Mouse (Mus musculus) heart, embryonic 14.5 days (tissue): ENCODE data around the gene Narfl. TPM values are rescaled to one million over a fixed set of nuclear protein-coding genes. Genes with fewer than 3 reads are reported as not detected.

Experiments
- ATAC-seq: fragments of 200-750 bp; cut with Nextera tagmentation; 2 replicates; pipeline ENCODE4 v1.8.0; 2017; ENCODE audit warnings: low read depth, moderate TSS enrichment; ENCODE audit not compliant: insufficient number of reproducible peaks, insufficient read depth, low FRiP score
- H3K27ac ChIP-seq, 2 experiments: fragments of 200-500 bp in 1 of 2; fragments of 300-500 bp in 1 of 2; sonication (generic) in 1 of 2; replicated peaks in 1 of 2; 2 replicates each; pipeline ENCODE4 v1.5.1; 2012 to 2014; ENCODE audit warnings: low read depth in 2 of 2, low read length in 2 of 2, control low read depth in 1 of 2, mild to moderate bottlenecking in 1 of 2, mixed read lengths in 1 of 2; ENCODE audit not compliant: control insufficient read depth in 1 of 2, insufficient read depth in 1 of 2
- H3K27me3 ChIP-seq: fragments of 300-500 bp; sonication (generic); 2 replicates; pipeline ENCODE4 v1.6.1; 2014; ENCODE audit warnings: mild to moderate bottlenecking, low read length, control low read depth; ENCODE audit not compliant: control insufficient read depth, insufficient read depth
- H3K36me3 ChIP-seq: fragments of 300-500 bp; sonication (generic); 2 replicates; pipeline ENCODE4 v1.6.1; 2014; ENCODE audit warnings: mild to moderate bottlenecking, control low read depth, low read length, mixed read lengths; ENCODE audit not compliant: control insufficient read depth, insufficient read depth
- H3K4me1 ChIP-seq, 2 experiments: fragments of 200-500 bp in 1 of 2; fragments of 300-500 bp in 1 of 2; sonication (generic) in 1 of 2; 2 replicates each; pipeline ENCODE4 v1.6.1; 2012 to 2014; ENCODE audit warnings: low read length in 2 of 2, control low read depth in 1 of 2, mixed read lengths in 1 of 2; ENCODE audit not compliant: control insufficient read depth in 2 of 2, insufficient read depth in 2 of 2
- H3K4me2 ChIP-seq: fragments of 300-500 bp; sonication (generic); 2 replicates; pipeline ENCODE4 v1.6.1; 2014; ENCODE audit warnings: mild to moderate bottlenecking, low read length
- H3K4me3 ChIP-seq, 2 experiments: fragments of 200-500 bp in 1 of 2; fragments of 300-500 bp in 1 of 2; sonication (generic) in 1 of 2; 2 replicates each; pipeline ENCODE4 v1.5.1; 2012 to 2014; ENCODE audit warnings: low read length in 2 of 2, mild to moderate bottlenecking in 2 of 2, control low read depth in 1 of 2, low read depth in 1 of 2, moderate library complexity in 1 of 2; ENCODE audit not compliant: control insufficient read depth in 1 of 2, insufficient read depth in 1 of 2
- H3K9ac ChIP-seq: fragments of 300-500 bp; sonication (generic); 2 replicates; pipeline ENCODE4 v1.6.1; 2014; ENCODE audit warnings: mild to moderate bottlenecking, low read length
- H3K9me3 ChIP-seq: fragments of 300-500 bp; sonication (generic); 2 replicates; pipeline ENCODE4 v1.6.1; 2016; ENCODE audit warnings: low read length, control low read depth; ENCODE audit not compliant: control insufficient read depth
- WGBS: fragments of 180-500 bp; shearing (Covaris S2); extraction: QIAGEN DNeasy Blood & Tissue Kit; methylation state at CpG from one replicate; pipeline ENCODE4 v1.1.7; 2014; 5-methylcytosine and 5-hydroxymethylcytosine counted together
- polyA plus RNA-seq: library from polyadenylated mRNA; unstranded; fragments of >200 nt; fragmentation: Nextera tagmentation; extraction: Ambion mirVana; gene quantifications from 2 replicates; pipeline ENCODE4 v1.2.1, GENCODE M21; 2014

Narfl gene
- polyA plus RNA-seq, 1 experiment from 2014 or later = 37.2 TPM

- H3K9ac ChIP-seq = peak overlapping the region; percentile 83
- ATAC-seq = no peak
- 81% methylated on average over 15 of the region's 15 CpGs for WGBS
- no peak overlapping the region for H3K27ac ChIP-seq
- peaks cover 69% of the 10 kb centered on the region for H3K36me3 ChIP-seq
- no peaks in the 10 kb centered on the region for H3K9me3 ChIP-seq
- no peaks in the 10 kb centered on the region for H3K27me3 ChIP-seq
- peak overlapping the region; percentile 60 to 92 for H3K4me3 ChIP-seq
- H3K4me2 ChIP-seq = peak overlapping the region; percentile 86
- peaks cover 9 to 22% of the 10 kb centered on the region in 2 experiments for H3K4me1 ChIP-seq
These were observed 10.4 kb downstream of the Narfl start for GRCm38 (mm10) chr17:25783861-25784574.

GRCm38 (mm10) chr17:25785281-25785745 lies 11.7 kb downstream of the Narfl start, which contains the start of gene Haghl:
TSS of gene Haghl (minus strand) at chr17:25785673.
- H3K4me1 ChIP-seq = peaks cover 9 to 22% of the 10 kb centered on the region in 2 experiments
- peak within 1 kb of the TSS; percentile 86 for H3K4me2 ChIP-seq
- H3K27ac ChIP-seq = peak within 1 kb of the TSS; percentile 78 to 96
- WGBS = under 1% methylated on average over 23 of the region's 23 CpGs
- ATAC-seq = peak; percentile 74
- no peaks in the 10 kb centered on the region for H3K9me3 ChIP-seq
- no peaks in the 10 kb centered on the region for H3K27me3 ChIP-seq
- H3K9ac ChIP-seq = peak within 1 kb of the TSS; percentile 83
- H3K36me3 ChIP-seq = peaks cover 67% of the 10 kb centered on the region
- H3K4me3 ChIP-seq = peak within 1 kb of the TSS; percentile 60 to 92

- H3K4me3 ChIP-seq = peak within 1 kb of the TSS; percentile 60 to 92
- no peaks in the 10 kb centered on the region for H3K27me3 ChIP-seq
- H3K27ac ChIP-seq = peak within 1 kb of the TSS; percentile 78 to 96
- H3K36me3 ChIP-seq = peaks cover 59% of the 10 kb centered on the region
- 79% methylated on average over 3 of the region's 3 CpGs for WGBS
- H3K9ac ChIP-seq = peak within 1 kb of the TSS; percentile 83
- peaks cover 11 to 28% of the 10 kb centered on the region in 2 experiments for H3K4me1 ChIP-seq
- no peak for ATAC-seq
- H3K4me2 ChIP-seq = peak within 1 kb of the TSS; percentile 86
- H3K9me3 ChIP-seq = no peaks in the 10 kb centered on the region
These were observed 12.7 kb downstream of the Narfl start, which contains the start of gene Ccdc78 for GRCm38 (mm10) chr17:25786280-25786679. TSS of gene Ccdc78 (plus strand) at chr17:25786580.

GRCm38 (mm10) chr17:25786781-25787504 lies 13.4 kb downstream of the Narfl start:
- Histone ChIP-seq H3K36me3 (peaks cover 53% of the 10 kb centered on the region), H3K9me3 (no peaks in the 10 kb centered on the region), H3K27me3 (no peaks in the 10 kb centered on the region), H3K4me2 (no peak overlapping the region), H3K4me1 (peaks cover 13 to 33% of the 10 kb centered on the region in 2 experiments), H3K4me3 (no peak overlapping the region), H3K9ac (no peak overlapping the region), H3K27ac (no peak overlapping the region)
- WGBS = 93% methylated on average over 9 of the region's 9 CpGs
- ATAC-seq = no peak

GRCm38 (mm10) chr17:25791320-25791842 lies 17.8 kb downstream of the Narfl start:
- WGBS = 28% methylated on average over 19 of the region's 19 CpGs
- peak overlapping the region; percentile 76 for H3K4me2 ChIP-seq
- H3K27me3 ChIP-seq = no peaks in the 10 kb centered on the region
- H3K4me3 ChIP-seq = peak overlapping the region; percentile 76 to 80
- peak overlapping the region in 1 of 2 experiments; percentile 93; a peak in 2 of 4 replicates for H3K27ac ChIP-seq
- peak overlapping the region; percentile 84 for H3K9ac ChIP-seq
- peaks cover 19 to 29% of the 10 kb centered on the region in 2 experiments for H3K4me1 ChIP-seq
- peaks cover 30% of the 10 kb centered on the region for H3K36me3 ChIP-seq
- H3K9me3 ChIP-seq = no peaks in the 10 kb centered on the region
- no peak for ATAC-seq

GRCm38 (mm10) chr17:25791843-25792527 lies 18.4 kb downstream of the Narfl start:
- ATAC-seq = peak; percentile 50
- under 1% methylated on average over 45 of the region's 45 CpGs for WGBS
- H3K27ac ChIP-seq = peak overlapping the region; percentile 93 to 95
- peak overlapping the region; percentile 84 for H3K9ac ChIP-seq
- peak overlapping the region; percentile 76 to 80 for H3K4me3 ChIP-seq
- peak overlapping the region; percentile 76 for H3K4me2 ChIP-seq
- no peaks in the 10 kb centered on the region for H3K9me3 ChIP-seq
- H3K36me3 ChIP-seq = peaks cover 30% of the 10 kb centered on the region
- no peaks in the 10 kb centered on the region for H3K27me3 ChIP-seq
- H3K4me1 ChIP-seq = peaks cover 19 to 32% of the 10 kb centered on the region in 2 experiments

GRCm38 (mm10) chr17:25792615-25793014 lies 19.0 kb downstream of the Narfl start, which contains the start of gene Fam173a:
TSS of gene Fam173a (minus strand) at chr17:25792901.
- H3K9ac ChIP-seq = peak within 1 kb of the TSS; percentile 84
- peaks cover 24% of the 10 kb centered on the region for H3K36me3 ChIP-seq
- no peaks in the 10 kb centered on the region for H3K27me3 ChIP-seq
- no peaks in the 10 kb centered on the region for H3K9me3 ChIP-seq
- peaks cover 21 to 36% of the 10 kb centered on the region in 2 experiments for H3K4me1 ChIP-seq
- H3K4me3 ChIP-seq = peak within 1 kb of the TSS; percentile 76 to 80
- under 1% methylated on average over 13 of the region's 14 CpGs for WGBS
- peak within 1 kb of the TSS; percentile 93 to 95 for H3K27ac ChIP-seq
- ATAC-seq = peak; percentile 65
- H3K4me2 ChIP-seq = peak within 1 kb of the TSS; percentile 76
